Mouse (Mus musculus) embryonic fibroblast, embryonic 13.5 days (primary cell): Measurements from ENCODE around the gene Pdcd1lg2.

Experiments used
- CTCF ChIP-seq: IDR thresholded peaks from 2 replicates; pipeline ENCODE4 v1.5.1; 2011; ENCODE audit warnings: mild to moderate bottlenecking, control low read depth, low read length, moderate library complexity, borderline replicate concordance; ENCODE audit not compliant: insufficient read depth
- POLR2A ChIP-seq: IDR thresholded peaks from 2 replicates; pipeline ENCODE4 v1.6.1; 2011; ENCODE audit warnings: low read depth, mild to moderate bottlenecking, control low read depth, low read length, moderate library complexity

DNA sequence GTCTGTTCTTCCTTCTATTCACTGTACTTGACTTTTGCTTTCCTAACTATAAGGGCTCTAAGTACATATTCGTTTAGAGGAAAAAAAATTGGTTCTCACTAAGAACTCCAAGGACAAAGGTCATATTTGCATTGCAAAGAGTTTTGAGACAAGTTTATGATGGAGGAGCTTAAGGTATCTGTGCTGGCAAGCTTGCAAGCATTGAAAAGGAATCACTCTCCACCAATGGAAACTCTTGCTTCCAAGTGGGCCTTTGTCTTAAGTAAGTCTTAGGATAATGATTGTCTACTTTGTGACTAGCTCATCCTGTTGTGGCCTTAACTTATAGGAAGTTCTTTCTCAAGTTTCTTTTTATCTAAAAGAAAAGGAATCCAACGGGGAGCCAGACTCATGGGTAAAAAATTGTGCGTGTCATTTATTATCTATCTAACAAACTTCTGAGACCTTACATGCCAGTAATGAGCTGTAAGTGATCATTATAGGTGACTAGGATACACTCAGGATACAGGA is 5.7 kb downstream of the Pdcd1lg2 start:
- TF ChIP-seq CTCF: no peak
- TF ChIP-seq POLR2A: no peak
